Mouse (Mus musculus): ENCODE data around the gene Il24.

Gene Il24

GRCm38 (mm10) chr1:130887354-130887753, at the start of gene Il24:
TSS of gene Il24 (minus strand) at chr1:130887454.
- DNase-seq (ENCODE audit: low spot score in 2 of 2), result no peak

DNA sequence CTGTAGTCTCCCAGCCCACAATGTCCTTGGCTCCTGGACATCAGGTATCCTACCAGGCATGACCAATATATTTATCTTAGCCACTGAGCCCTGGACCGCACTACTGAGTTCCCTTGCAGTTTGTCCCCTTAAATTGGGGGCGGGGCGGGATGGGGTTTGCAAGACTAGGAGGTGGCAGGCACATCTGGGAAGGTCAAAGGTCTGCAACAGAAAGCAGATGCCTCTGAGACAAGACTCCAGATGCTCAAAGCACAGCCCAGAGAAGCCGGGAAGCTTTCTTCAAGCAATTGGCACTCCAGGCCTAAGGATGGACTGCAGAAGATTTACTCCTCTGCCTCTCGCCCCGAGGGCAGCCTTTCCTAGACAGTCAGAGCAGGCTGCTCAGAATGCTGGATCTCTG, 49.1 kb upstream of the Il24 start:
- no peak for DNase-seq (ENCODE audit: low spot score in 2 of 2)

- no peak for DNase-seq (ENCODE audit: low spot score in 2 of 2)
These were observed 39.2 kb upstream of the Il24 start for GRCm38 (mm10) chr1:130926484-130926883.

- DNase-seq (ENCODE audit: low spot score in 2 of 2), result no peak
These were observed 31.2 kb upstream of the Il24 start for GRCm38 (mm10) chr1:130918323-130918980.

GRCm38 (mm10) chr1:130911401-130912010, 24.3 kb upstream of the Il24 start, which contains the start of gene Il20:
TSS of gene Il20 (minus strand) at chr1:130911451.
- DNase-seq (ENCODE audit: low spot score in 2 of 2), result no peak

GRCm38 (mm10) chr1:130902505-130902904, 15.3 kb upstream of the Il24 start:
- no peak for DNase-seq (ENCODE audit: low spot score in 2 of 2)

DNA sequence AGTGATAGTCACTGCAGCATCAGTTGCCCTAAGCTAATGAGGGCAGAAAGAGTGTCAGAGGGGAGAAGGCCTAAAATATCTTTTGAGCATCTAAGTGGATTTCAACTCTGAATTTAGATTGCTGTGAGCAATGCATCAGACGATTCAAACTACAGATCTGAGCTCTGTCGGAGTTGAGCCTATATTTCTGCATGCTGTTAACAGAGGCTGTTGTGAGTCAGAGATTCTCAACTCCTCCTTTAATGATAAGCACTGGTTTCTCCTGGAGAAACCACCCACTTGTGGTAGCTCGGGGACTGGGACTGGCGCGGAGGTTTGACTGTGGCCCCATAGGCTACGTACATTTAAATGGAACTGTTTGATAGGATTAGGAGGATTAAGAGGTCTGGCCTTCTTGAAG, 7.2 kb upstream of the Il24 start:
- no peak for DNase-seq (ENCODE audit: low spot score in 2 of 2)

DNA sequence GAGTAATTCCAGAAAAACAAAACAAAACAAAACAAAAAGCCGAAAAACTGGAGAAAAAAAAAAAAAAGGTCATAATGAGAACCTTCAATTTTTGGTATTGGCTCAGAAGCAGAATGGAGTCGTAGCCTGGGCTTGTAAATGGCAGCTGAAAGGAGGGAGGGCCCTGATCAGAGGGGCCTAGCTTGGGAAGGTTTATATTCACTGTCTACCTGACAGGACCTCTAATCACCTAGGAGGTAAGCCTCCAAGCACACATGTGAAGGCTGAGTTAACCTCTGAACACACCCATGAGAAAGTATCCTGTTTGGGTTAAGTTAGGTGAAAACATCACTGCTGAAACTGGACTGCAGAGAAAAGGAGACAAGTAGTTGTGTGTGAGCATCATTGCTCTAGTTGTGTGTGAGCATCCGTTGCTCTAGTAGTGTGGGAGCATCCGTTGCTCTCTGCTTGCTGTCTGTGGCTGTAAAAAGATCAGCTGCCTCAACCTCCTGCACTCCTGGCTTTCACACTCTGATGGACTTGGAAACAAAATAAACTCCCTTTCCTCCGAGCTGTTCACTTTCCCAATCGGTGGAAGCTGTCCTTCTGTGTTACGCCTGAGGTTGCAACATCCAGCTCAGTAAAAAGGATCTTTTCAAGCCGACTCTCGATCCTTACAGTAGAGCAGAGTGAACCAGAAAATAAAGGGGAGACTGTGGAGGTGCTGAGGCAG, 6.2 kb upstream of the Il24 start:
- no peak for DNase-seq (ENCODE audit: low spot score in 2 of 2)

- no peak for DNase-seq (ENCODE audit: low spot score in 2 of 2)
These were observed 5.2 kb upstream of the Il24 start for GRCm38 (mm10) chr1:130892446-130892845.

DNA sequence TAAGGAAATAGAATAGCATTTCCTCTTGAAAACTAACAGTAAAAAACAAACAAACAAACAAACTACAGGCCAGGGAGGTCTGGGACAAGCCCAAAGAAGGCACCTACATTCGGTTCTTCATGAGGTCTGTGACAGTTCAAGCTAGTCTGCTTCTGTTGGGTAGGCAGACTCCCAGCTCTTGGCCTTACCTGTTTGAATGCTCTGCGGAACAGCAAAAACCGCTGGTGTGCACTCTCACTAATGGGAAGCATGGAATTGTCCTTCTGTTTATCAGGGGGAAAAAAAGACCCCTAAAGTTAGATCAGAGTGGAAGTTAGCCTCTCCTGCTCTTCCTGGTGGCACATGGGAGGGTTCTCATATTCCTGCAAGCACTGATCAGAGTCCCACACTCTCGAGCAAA, 4.1 kb downstream of the Il24 start:
- DNase-seq (ENCODE audit: low spot score in 2 of 2), result no peak

DNA sequence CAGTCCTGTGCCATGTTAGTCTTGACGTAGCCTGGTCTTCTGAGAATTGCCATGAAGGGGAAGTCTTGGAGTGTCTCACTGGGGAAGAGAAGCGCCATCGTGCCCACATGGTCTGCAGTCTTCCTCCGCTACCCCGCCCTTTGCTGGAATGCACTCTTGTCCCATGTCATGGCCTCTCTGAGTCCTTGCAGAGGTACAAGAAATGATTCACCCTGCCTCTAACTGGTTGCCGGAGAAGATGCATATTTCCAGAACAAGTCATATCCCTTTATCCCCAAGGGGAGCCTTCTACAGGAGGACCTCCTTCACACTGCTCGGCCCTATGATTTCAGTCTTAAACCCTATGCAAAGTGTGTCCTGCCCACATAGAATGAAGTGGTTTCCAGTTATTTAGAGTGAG, 7.3 kb downstream of the Il24 start:
- no peak for DNase-seq (ENCODE audit: low spot score in 2 of 2)

GRCm38 (mm10) chr1:130877889-130878614, 9.2 kb downstream of the Il24 start:
- DNase-seq (ENCODE audit: low spot score in 2 of 2), result no peak

DNA sequence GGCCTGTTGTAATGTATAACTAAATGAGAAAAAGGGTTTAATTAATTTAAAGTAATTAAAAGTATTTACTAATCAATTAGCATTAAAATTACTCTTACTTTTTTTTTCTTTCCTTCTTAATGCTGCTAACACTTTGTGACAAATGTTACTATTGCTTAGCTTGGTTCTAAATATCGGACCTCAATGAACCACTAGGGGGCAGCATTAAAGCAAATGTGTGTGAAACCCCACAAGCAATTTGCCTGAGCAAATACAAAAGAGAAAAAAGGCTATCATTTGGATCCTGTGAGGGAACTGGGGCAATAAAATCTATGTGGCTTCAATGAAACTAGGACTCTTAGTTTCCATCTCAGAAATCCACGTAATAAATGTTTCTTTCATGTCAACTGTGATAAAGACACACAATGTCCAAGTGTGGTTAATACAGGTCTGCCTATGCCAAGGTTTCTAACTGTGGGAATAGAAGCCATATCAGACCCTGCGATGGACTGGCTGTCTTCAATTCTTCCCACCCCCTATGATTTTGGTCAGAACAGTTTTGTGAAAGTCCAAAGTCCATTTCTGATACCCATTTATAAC, 10.2 kb downstream of the Il24 start:
- DNase-seq (ENCODE audit: low spot score in 2 of 2), result no peak

- no peak for DNase-seq (ENCODE audit: low spot score in 2 of 2)
These were observed 11.3 kb downstream of the Il24 start for GRCm38 (mm10) chr1:130875910-130876309.

DNA sequence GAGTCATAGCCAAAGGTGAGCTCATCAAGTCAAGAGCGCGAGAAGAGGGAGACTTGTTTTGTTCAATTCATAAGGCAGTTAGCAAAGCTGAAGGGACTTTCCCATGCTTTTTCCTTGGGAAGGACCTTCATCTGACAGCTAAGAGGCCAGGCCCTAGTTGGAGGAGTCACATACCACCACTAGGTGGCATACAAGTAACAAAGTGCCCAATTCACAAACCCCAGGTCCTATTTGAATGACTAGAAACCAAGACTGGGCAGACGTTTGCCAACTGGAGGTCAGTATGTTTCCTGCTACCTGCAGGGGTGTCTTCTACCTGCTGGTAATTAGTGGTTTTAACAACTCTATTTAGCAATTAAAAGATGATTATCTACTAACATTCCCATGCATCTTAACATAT, 12.1 kb downstream of the Il24 start:
- DNase-seq (ENCODE audit: low spot score in 2 of 2), result no peak

DNA sequence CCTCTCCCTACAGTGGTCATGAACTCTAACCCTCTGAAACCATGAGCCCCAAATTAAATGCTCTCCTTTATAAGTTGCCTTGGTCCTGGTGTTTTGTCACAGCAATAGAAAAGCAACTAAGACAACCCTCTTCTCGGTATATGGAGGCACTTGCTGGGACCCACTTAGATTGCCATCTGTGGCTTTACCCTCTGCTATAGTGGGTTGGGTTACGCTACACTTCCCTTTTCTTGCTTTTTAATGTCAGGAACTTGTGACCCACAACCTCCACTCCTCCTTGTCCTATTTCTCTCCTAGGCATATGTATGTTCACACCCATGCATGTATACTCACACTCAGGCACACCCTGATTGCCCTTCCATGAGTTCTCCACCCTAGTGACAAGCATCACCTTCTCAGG, 14.3 kb downstream of the Il24 start:
- DNase-seq (ENCODE audit: low spot score in 2 of 2), result no peak

DNA sequence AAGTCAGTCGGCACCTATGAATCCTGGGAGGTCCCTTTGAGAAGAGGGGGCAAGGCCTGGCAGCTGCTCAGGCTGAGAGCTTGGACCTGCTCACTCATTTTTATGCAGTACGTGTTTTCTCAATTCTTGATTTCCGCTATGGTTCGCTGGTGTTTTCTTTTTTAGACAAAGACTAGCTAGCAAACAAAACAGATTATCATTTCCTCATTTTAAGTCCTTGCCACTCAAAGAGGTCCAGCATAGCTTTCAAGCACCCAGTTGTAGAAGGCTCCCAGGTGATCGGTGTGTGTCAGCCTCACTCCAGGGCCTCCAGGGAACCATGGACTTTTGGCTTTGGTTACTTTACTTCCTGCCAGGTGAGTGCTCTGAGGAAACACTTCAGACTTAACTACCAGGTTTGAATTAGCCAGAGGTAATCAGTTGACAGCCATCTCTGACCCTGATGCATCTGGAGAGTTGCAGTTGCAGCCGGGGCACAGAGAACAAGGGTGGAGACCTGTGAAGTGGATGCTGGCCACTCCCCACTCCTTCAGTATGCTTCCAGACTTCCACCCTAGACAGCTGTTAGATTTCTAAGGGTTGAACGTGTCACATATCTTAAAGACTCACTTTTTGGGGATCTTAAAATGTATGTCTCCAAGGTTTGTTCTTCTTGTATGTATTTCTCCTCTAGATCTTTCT, 21.6 kb downstream of the Il24 start, which contains the start of gene Fcmr:
Gene Fcmr, plus strand, starts transcription at position 129 of the 681 bp plus-strand sequence.
- no peak for DNase-seq (ENCODE audit: low spot score in 2 of 2)

DNA sequence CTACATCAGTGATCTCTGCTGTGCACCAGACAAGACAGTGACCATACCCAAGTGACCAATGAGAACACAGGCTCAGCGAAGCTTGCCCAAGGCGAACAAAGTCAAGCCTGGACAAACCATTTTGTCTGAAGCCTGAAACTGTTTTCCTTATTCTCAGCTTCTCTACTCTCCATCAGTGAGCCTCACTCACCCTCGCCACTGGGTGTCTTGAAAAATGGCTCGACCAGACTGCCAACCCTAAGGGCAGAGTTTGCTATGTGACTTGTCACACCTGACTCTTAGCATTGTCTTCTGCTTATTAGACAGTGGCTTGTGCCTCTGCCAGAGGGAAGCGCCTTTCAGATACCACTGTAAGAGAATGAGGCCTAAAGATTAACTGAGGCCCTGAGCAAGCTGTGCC, 22.5 kb downstream of the Il24 start:
- DNase-seq (ENCODE audit: low spot score in 2 of 2), result no peak

DNA sequence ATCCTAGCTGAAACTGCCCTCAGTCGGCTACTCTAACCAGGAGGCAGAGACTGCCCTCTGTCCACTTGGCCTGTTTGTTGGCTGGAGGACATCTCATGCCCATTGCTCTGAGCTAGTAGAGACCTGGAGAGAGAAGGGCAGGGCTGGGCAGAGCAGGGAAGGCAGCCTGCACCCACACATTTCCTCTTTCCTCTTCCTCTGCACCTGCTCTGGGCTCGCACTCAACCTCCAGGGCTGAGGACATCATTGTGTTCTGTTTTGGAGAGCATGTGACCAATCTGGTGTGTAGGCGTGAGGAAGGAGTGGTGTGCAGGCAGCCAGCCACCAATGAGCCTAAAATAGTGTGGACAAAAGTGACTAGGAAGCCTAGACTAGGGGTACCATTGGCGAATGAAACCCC, 23.0 kb downstream of the Il24 start:
- DNase-seq (ENCODE audit: low spot score in 2 of 2), result no peak

DNA sequence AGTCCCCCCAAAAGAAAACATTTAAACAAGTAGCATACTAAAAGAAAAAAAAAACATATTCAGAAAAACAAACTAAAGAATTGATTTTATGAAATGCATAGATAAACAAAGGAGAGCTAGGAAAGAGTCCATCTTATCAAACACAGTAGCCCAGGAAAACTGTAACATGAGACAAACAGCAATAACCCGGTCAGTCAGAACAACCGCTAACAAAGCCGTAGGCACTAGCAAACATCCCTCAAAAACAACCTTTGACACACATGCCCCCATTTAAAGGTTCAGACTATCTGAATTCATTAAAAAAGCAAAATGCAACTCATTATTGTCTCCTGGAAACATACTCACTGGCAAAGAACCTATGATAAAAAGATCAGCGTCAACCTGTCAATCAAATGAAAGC, 29.8 kb downstream of the Il24 start:
- DNase-seq (ENCODE audit: low spot score in 2 of 2), result no peak

DNA sequence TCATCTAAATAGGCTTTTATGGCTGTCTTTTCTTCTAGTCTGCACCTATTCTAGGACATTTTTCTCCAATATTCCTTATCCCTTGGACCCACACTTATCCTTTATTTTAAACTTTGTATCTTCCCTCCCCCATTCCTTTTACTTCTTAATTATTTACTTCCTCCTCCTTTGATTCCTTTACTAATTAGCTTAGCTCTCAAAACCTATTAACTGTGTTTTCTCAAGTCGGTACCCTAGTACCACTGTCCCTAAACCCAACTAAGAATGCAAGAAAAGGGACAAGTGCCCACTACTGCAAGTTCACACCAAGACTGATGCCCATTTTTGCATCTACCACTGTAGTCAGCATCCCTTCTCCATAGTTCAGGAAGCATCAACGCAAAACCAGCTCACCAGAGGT, 31.5 kb downstream of the Il24 start:
- DNase-seq (ENCODE audit: low spot score in 2 of 2), result no peak
